Mouse (Mus musculus): ENCODE measurements around the gene Mki67.

Gene Mki67

GRCm38 (mm10) chr7:135668852-135669739 lies 47.1 kb downstream of the Mki67 start:
- peak; percentile 71 for DNase-seq (ENCODE audit: extremely low spot score)

GRCm38 (mm10) chr7:135666314-135666713 lies 49.8 kb downstream of the Mki67 start:
- DNase-seq (ENCODE audit: extremely low spot score): no peak

- no peak for DNase-seq (ENCODE audit: extremely low spot score)
These were observed 52.0 kb downstream of the Mki67 start for GRCm38 (mm10) chr7:135664211-135664610.

DNA sequence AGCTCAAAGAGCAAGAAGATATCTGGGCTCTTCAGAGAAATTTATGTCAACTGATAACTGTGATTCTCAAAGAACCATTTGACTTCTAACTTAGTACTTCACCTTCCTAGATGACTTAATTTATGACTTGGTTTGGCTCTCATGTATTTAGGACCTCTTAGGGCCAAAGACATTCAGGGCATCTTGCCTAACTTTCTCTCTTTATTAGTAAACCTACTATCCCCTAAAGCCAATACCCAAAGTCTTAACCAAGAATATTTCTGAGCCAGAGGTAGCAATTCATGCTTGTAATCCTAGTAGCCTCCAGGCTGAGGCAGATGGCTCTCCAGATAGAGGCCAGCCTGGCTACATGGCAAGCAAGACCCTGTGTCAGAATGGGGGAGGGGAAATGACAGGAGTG lies 55.8 kb downstream of the Mki67 start:
- no peak for DNase-seq (ENCODE audit: extremely low spot score)

DNA sequence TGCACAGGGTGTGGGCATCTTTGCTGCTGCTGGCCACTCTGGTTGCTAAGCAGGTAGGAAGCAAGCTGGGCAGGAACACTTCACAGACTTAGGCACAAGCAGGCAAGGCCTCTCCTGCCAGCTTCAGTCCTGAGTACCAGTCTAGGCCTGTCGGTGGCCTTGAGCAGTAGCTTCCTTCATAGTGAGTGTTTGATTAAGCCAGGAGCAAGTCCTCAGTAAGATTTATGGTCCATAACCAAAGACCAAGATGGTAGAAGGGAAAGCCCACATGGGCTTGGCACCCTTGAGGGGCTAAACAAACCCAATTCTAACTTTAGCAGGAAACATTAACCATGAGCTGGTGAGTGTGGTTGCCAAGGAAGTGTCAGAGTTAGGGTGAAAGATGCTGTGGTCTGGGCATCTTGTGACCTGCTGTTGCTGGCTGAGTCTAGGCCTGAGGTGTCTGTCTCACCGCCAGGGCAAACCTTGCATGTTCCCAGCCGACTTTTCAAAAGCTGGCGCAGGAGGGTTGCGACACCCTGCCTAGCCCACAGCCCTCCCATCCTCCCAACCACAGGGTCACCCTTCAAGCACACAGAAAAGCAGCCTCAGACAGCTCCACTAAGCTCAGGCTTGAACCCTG lies 56.7 kb downstream of the Mki67 start:
- no peak for DNase-seq (ENCODE audit: extremely low spot score)

- DNase-seq (ENCODE audit: extremely low spot score): no peak
These were observed 58.0 kb downstream of the Mki67 start for GRCm38 (mm10) chr7:135658150-135658549.

- DNase-seq (ENCODE audit: extremely low spot score): no peak
These were observed 61.0 kb downstream of the Mki67 start for GRCm38 (mm10) chr7:135655113-135655512.

- no peak for DNase-seq (ENCODE audit: extremely low spot score)
These were observed 61.9 kb downstream of the Mki67 start for GRCm38 (mm10) chr7:135654288-135654687.

DNA sequence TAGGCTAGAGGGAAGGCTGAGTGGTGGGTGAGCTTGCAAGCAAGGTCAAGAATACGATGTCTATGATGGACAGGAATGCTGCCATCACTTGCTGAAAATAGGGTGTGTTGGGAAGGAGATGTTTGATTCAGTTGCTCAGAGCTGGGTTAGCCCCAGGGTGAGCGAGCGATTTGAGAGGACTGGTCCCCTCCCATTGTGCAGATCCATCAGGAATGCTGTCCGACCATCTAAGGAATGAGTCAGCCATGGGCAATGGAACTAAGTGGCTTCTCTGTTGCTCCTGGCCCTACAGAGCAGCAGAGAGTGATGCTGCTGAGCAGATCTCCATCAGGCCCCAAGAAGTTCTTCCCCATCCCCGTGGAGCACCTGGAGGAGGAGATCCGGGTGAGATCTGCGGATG lies 62.6 kb downstream of the Mki67 start:
- DNase-seq (ENCODE audit: extremely low spot score): no peak

DNA sequence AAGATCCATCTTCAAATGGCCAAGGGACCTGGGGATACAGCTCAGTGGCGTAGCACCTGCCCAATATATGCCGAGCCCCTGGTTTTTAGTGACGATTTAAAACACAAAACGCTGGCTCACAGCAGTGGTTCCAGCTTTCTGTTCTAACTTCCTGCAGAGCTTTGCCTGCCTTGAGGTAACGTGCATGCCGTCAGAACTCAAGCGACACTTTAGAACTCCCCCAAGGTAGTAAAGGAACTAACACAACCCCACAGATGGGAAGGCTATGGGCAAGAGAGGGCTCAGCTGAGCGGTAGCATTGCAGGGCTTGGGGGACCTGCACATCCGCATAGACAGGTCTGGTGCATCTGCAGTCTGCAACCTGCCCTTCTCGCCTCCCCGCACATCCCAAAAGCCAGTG lies 63.4 kb downstream of the Mki67 start:
- no peak for DNase-seq (ENCODE audit: extremely low spot score)

GRCm38 (mm10) chr7:135651831-135652511 lies 64.2 kb downstream of the Mki67 start:
- no peak for DNase-seq (ENCODE audit: extremely low spot score)

- DNase-seq (ENCODE audit: extremely low spot score): no peak
These were observed 66.1 kb downstream of the Mki67 start for GRCm38 (mm10) chr7:135650061-135650460.

DNA sequence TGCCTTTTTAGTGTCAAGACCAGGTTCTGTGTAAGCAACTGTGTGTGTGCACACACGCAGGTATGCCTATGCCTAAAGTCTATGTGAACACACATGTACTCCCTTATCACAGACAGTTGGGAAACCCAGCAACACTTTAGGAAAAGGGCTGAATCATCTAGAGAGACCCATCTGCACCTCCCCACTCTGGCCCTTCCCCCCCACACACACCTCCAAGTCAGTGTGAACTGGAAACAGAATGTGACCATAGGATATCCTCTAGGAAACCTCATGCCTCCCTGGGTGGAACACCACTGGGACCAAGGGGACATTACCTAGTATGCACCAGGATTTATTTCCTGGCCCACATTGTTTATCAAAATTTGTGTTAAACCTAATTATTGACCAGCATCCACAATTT lies 66.9 kb downstream of the Mki67 start:
- DNase-seq (ENCODE audit: extremely low spot score): no peak

DNA sequence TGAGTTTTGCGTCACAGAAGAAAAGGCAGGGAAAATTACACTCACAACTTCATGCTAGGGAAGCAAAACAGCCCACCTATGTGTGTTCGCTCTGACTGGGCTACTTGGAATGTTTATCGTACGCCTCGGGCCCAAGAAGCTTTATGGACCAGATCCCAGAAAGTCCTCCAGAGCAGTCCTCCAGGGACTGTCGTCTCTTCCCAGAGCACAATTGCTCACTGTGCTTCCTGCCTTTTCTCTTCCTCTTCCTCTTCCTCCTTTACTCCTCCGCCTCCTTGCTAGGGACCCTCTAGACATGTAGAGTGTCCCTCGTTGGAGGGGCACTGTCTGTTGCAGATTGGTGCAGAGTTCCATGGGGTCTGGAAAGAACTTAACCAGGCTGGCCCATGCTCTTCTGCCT lies 67.3 kb downstream of the Mki67 start:
- DNase-seq (ENCODE audit: extremely low spot score): no peak

GRCm38 (mm10) chr7:135646976-135647375 lies 69.2 kb downstream of the Mki67 start:
- no peak for DNase-seq (ENCODE audit: extremely low spot score)

- no peak for DNase-seq (ENCODE audit: extremely low spot score)
These were observed 71.7 kb downstream of the Mki67 start for GRCm38 (mm10) chr7:135644452-135644851.

DNA sequence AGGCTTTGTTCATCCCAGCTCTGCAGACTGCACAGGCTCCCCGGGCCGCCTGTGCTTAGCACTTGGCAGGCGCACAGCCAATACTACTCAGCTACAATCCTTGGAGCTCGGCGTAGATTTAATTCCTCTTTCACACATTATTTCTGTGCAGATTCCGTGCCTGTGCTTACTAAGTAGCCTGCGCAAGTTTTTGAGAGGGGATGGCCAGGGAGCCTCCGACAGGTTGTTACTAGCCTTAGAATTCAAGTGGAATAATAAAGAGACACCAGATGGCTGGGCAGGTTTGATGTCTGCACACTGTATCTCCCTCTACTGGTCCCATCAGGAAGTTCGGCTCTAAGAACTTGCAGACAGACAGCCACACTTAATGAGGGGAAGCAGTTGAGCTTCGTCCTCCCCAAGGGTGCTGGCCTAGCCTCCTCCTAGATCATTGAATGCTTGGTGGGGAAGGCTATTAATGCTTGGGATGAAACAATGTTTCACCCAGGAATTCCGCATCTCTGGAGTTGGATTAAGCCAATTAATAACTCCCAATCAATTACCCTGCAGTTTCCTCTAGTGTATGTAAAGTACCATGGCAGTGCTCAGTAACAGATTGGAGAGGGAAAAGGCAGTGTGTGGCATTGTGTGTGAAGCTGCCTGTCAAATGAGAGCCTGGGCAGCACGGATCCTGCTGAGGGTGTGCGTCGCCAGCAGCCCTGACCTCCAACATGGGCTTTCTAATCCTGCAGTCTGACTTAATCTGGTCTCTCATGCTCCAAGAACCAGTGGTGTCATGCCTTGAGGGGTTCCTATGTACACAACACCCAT lies 74.3 kb downstream of the Mki67 start:
- DNase-seq (ENCODE audit: extremely low spot score): peak; percentile 20

Measured in embryo, embryonic 9.5 days (tissue).